Mouse (Mus musculus): Measurements from ENCODE around the gene Olfr1440. TPM values are rescaled to one million over a fixed set of nuclear protein-coding genes. Genes with fewer than 3 reads are reported as not detected.

The Olfr1440 gene
- polyA plus RNA-seq, 1 experiment from 2014 or later = not detected

DNA sequence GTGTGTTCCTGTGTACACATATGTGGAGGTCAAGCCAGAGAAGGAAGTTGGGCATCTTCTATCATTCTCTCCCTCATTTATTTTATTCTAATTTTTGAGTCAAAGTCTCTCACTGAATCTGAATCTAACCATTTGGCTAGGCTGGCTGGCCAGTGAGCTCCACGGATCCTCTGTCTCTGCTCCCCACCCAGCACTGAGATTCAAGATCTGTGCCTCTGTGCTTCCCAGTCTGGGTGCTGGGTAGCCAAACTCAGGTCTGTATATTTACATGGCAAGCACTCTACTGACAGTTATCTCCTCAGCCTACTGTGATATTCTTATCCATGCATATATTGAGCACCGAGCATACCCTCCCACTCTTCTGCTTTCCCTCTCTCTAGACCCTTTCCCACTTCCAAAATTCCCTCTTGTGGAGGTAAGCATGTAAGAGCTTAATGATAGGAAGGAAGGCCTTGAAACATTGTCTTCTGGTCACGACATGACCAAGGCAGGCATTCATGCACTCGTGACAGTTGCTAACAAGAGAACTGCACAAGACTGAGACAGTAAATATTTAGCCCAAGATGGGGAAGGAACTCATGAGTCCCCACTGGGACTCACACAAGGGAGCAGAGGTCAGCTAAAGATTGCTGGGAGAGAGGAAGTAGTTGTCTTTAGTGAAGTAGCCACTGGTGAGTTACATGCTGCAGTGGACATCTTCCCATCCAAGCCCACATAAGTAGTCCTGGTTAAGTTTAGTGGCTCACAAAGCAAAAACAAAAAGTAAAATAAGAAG lies 48.9 kb downstream of the Olfr1440 start:
- Histone ChIP-seq H3K36me3 (no peaks in the 10 kb centered on the region), H3K4me1 (no peaks in the 10 kb centered on the region), H3K4me2 (no peak overlapping the region), H3K4me3 (replicated peaks) (no peak overlapping the region), H3K27ac (no peak overlapping the region), H3K27me3 (replicated peaks) (no peaks in the 10 kb centered on the region), H3K9ac (no peak overlapping the region), H3K9me3 (no peaks in the 10 kb centered on the region)
- 70% methylated on average over 4 of the region's 4 CpGs for WGBS
- no peak for ATAC-seq (ENCODE audit: insufficient read depth, low FRiP score, low read depth)

DNA sequence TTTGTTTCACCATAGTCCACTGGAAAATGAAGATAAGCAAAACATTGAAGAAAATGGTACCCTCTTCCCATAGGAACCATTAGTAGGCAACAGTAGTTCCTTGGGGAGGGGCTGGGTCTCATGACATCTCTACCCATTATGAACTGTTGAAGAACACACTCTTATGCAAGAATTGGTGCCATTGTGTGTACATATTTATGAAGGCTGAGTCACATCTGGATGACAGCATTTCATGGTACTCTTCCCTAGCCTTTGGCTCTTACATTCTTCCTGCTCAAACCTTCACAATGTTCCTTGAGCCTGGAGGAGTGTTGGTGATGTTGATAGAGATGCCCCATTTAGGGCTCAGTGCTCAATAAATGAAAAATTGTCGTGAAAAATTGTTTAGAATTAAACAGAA lies 52.5 kb downstream of the Olfr1440 start:
- Histone ChIP-seq H3K36me3 (no peaks in the 10 kb centered on the region), H3K4me3 (replicated peaks) (no peak overlapping the region), H3K9ac (no peak overlapping the region), H3K27me3 (replicated peaks) (no peaks in the 10 kb centered on the region), H3K4me2 (no peak overlapping the region), H3K4me1 (no peaks in the 10 kb centered on the region), H3K9me3 (no peaks in the 10 kb centered on the region), H3K27ac (no peak overlapping the region)
- no peak for ATAC-seq (ENCODE audit: insufficient read depth, low FRiP score, low read depth)
- WGBS = 41% methylated on average over 1 of the region's 1 CpGs

DNA sequence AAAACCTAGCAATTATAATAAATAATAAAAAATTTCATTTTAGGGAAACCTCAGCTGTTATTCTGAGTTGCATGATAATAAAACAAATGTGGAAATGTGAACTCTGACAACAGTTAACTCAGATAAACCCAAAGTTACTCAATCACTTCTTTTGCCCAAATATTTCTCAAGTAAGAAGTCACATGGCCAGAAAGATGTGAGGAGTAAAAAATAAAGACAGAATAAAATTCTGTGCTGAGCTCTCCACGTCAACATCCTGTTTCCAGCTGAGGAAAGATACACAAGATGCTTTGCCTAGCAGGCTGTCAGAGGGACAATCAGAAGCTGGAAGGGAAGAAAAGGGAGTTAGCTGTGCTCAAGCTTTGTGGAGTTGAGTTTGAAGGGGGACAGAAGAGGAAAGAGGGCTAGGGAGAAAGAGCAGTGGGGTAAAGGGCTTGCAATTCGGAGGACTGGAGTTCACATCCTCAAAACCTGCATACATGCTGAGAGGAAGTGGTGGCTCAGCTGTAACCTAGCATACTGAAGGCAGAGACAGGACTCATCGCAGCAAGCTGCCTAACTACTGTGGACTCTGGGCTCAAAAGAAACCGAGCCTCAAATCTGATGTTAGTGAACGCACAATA lies 53.1 kb downstream of the Olfr1440 start:
- H3K27me3 ChIP-seq (replicated peaks) = no peaks in the 10 kb centered on the region
- H3K9ac ChIP-seq = no peak overlapping the region
- no peak for ATAC-seq (ENCODE audit: insufficient read depth, low FRiP score, low read depth)
- no peaks in the 10 kb centered on the region for H3K4me1 ChIP-seq
- no peak overlapping the region for H3K4me2 ChIP-seq
- H3K27ac ChIP-seq = no peak overlapping the region
- H3K4me3 ChIP-seq (replicated peaks) = no peak overlapping the region
- no peaks in the 10 kb centered on the region for H3K36me3 ChIP-seq
- no peaks in the 10 kb centered on the region for H3K9me3 ChIP-seq
- 65% methylated on average over 5 of the region's 5 CpGs for WGBS

DNA sequence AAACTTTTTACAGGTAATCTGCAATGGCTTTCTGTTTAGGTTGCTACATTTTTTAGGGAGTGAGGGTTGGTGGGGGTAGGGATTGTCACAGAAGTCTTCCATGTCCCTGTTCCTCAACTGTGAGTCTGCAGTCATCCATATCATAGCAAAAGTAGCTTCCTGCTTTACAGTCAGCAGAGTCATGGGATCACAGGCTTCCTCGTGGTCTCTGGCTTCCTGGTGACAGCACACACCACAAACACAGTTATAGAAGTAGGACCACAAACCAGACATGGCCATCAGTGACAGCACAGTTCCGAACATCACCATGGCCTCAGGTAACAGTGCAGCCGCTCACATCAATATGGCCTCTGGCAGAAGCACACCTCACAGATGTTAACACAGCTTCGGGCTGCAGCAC lies 55.5 kb downstream of the Olfr1440 start:
- WGBS = 77% methylated on average over 4 of the region's 4 CpGs
- H3K27ac ChIP-seq = no peak overlapping the region; the same call in 1 of the 2 replicates
- ATAC-seq (ENCODE audit: insufficient read depth, low FRiP score, low read depth) = no peak
- H3K9me3 ChIP-seq = no peaks in the 10 kb centered on the region
- H3K4me1 ChIP-seq = no peaks in the 10 kb centered on the region
- no peak overlapping the region for H3K4me3 ChIP-seq (replicated peaks)
- H3K36me3 ChIP-seq = no peaks in the 10 kb centered on the region
- H3K9ac ChIP-seq = no peak overlapping the region
- H3K4me2 ChIP-seq = no peak overlapping the region
- no peaks in the 10 kb centered on the region for H3K27me3 ChIP-seq (replicated peaks)

DNA sequence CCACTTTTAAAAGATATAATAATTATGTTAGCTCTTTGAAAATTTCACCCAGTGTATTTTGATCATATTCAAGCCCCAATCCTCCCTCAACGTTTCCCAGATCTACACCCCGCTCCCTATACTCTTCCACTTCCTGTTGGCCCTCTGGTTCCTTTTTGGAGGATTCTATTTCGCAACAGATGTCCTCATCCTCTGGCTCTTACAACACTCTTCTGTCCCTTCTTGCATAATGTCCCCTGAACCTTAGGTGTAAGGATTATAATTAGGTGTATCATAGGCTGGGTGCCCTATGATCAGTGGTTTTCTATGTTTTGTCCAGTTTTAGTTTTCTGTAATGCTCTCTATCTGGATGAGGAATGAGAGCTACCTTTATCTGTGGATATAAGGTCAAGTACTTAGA lies 57.9 kb downstream of the Olfr1440 start:
- no peaks in the 10 kb centered on the region for H3K9me3 ChIP-seq
- 73% methylated on average over 3 of the region's 3 CpGs for WGBS
- no peaks in the 10 kb centered on the region for H3K4me1 ChIP-seq
- H3K36me3 ChIP-seq = no peaks in the 10 kb centered on the region
- H3K4me2 ChIP-seq = no peak overlapping the region
- ATAC-seq (ENCODE audit: insufficient read depth, low FRiP score, low read depth) = no peak
- H3K27me3 ChIP-seq (replicated peaks) = no peaks in the 10 kb centered on the region
- no peak overlapping the region for H3K9ac ChIP-seq
- H3K27ac ChIP-seq = no peak overlapping the region
- H3K4me3 ChIP-seq (replicated peaks) = no peak overlapping the region

Other genes starting within 250 kb of the Olfr1440 start
- 0.04 and 0.06 TPM in 2 replicates for gene Olfr1555-ps1, start 217.2 kb upstream of the Olfr1440 start, polyA plus RNA-seq (2015; fragmentation: Nextera tagmentation; extraction: Ambion mirVana)
- gene Olfr1431, start 186.6 kb upstream of the Olfr1440 start, polyA plus RNA-seq (2015; fragmentation: Nextera tagmentation; extraction: Ambion mirVana) = not detected in 2 replicates
- gene Olfr1432, start 154.7 kb upstream of the Olfr1440 start, polyA plus RNA-seq (2015; fragmentation: Nextera tagmentation; extraction: Ambion mirVana) = not detected in 2 replicates
- not detected in 2 replicates for gene Olfr262, start 145.6 kb upstream of the Olfr1440 start, polyA plus RNA-seq (2015; fragmentation: Nextera tagmentation; extraction: Ambion mirVana)
- gene Olfr235, start 126.2 kb upstream of the Olfr1440 start, polyA plus RNA-seq (2015; fragmentation: Nextera tagmentation; extraction: Ambion mirVana) = not detected in 2 replicates
- not detected in 2 replicates for gene Olfr1434, start 107.4 kb upstream of the Olfr1440 start, polyA plus RNA-seq (2015; fragmentation: Nextera tagmentation; extraction: Ambion mirVana)
- gene Olfr1436, start 88.1 kb upstream of the Olfr1440 start, polyA plus RNA-seq (2015; fragmentation: Nextera tagmentation; extraction: Ambion mirVana) = not detected in 2 replicates
- gene Olfr1437, start 62.2 kb upstream of the Olfr1440 start, polyA plus RNA-seq (2015; fragmentation: Nextera tagmentation; extraction: Ambion mirVana) = not detected in 2 replicates
- gene Olfr1438-ps1, start 51.4 kb upstream of the Olfr1440 start, polyA plus RNA-seq (2015; fragmentation: Nextera tagmentation; extraction: Ambion mirVana) = not detected in 2 replicates
- gene Olfr1441, start 30.2 kb downstream of the Olfr1440 start, polyA plus RNA-seq (2015; fragmentation: Nextera tagmentation; extraction: Ambion mirVana) = not detected in 2 replicates
- gene Pfpl, start 40.6 kb downstream of the Olfr1440 start, polyA plus RNA-seq (2015; fragmentation: Nextera tagmentation; extraction: Ambion mirVana) = not detected in 2 replicates
- 1.2 and 1.3 TPM in 2 replicates for gene Mpeg1, start 73.5 kb downstream of the Olfr1440 start, polyA plus RNA-seq (2015; fragmentation: Nextera tagmentation; extraction: Ambion mirVana)
- 14.7 and 18.6 TPM in 2 replicates for gene Dtx4, start 114.2 kb downstream of the Olfr1440 start, polyA plus RNA-seq (2015; fragmentation: Nextera tagmentation; extraction: Ambion mirVana)
- 20.5 and 21.1 TPM in 2 replicates for gene Fam111a, start 158.5 kb downstream of the Olfr1440 start, polyA plus RNA-seq (2015; fragmentation: Nextera tagmentation; extraction: Ambion mirVana)
- 0.32 and 0.43 TPM in 2 replicates for gene Gm4952, start 212.7 kb downstream of the Olfr1440 start, polyA plus RNA-seq (2015; fragmentation: Nextera tagmentation; extraction: Ambion mirVana)
- not detected in 2 replicates for gene Glyat, start 246.0 kb downstream of the Olfr1440 start, polyA plus RNA-seq (2015; fragmentation: Nextera tagmentation; extraction: Ambion mirVana)